Mouse (Mus musculus) bone marrow, adult 2 months (tissue): ENCODE data around the gene Kif2a. TPM values are rescaled to one million over a fixed set of nuclear protein-coding genes. Genes with fewer than 3 reads are reported as not detected.

ENCODE experiments used
- H3K27ac ChIP-seq: fragments of 200-500 bp; 2 replicates; pipeline ENCODE4 v1.5.1; 2012; ENCODE audit warnings: low read depth, mild to moderate bottlenecking, control low read depth, inconsistent platforms, low read length; ENCODE audit not compliant: control insufficient read depth, poor library complexity, insufficient read depth
- H3K4me1 ChIP-seq: fragments of 200-500 bp; 2 replicates; pipeline ENCODE4 v1.6.1; 2011; ENCODE audit warnings: low read length; ENCODE audit not compliant: control insufficient read depth, insufficient read depth
- H3K4me3 ChIP-seq: fragments of 200-500 bp; replicated peaks from 2 replicates; pipeline ENCODE3; 2011; ENCODE audit warnings: mild to moderate bottlenecking, low read depth, low read length, control low read depth; ENCODE audit not compliant: control insufficient read depth
- CTCF ChIP-seq: fragments of 200-500 bp; IDR thresholded peaks from 2 replicates; pipeline ENCODE4 v1.5.1; 2011; ENCODE audit warnings: low read length, control low read depth; ENCODE audit not compliant: control insufficient read depth, insufficient read depth
- POLR2A ChIP-seq: fragments of 200-500 bp; IDR thresholded peaks from 2 replicates; pipeline ENCODE4 v1.6.1; 2011; ENCODE audit warnings: low read depth, mild to moderate bottlenecking, control low read depth, low read length, borderline replicate concordance; ENCODE audit not compliant: control insufficient read depth
- WGBS: fragments of 180-500 bp; shearing (Covaris S2); methylation state at CpG from one replicate; pipeline ENCODE4 v1.1.7; 2018; 5-methylcytosine and 5-hydroxymethylcytosine counted together
- polyA plus RNA-seq: library from polyadenylated mRNA; stranded (reverse); fragments of >200 nt; gene quantifications from 2 replicates; pipeline ENCODE4 v1.2.4, GENCODE M21; 2011; ENCODE audit warnings: low replicate concordance; ENCODE audit not compliant: missing spikeins, insufficient read depth, insufficient read length

The Kif2a gene
- polyA plus RNA-seq, 1 experiment: 70.7 TPM

DNA sequence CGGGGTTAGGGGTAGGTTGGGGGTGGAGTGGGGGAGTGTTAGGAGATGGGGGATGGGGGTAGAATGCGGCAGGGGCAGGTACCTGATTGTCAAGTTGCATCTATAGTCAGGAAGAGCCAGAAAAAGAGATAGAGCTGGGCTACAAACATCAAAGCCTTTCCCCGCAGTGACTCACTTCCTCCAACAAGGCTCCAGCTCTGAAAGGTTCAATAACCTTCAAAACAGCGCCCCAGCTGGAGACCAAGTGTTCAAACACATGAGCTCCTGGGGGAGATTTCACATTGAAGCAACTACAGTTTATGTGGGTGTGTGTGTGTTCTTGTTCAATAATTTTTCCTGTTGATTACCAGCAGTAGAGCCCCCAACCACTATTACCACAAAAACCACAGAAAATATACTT, 34.4 kb upstream of the Kif2a start:
- 22% methylated on average over 4 of the region's 4 CpGs for WGBS
- TF ChIP-seq CTCF (peak; percentile 38; the same call in 1 of the 2 replicates), POLR2A (no peak)
- no peak overlapping the region for H3K27ac ChIP-seq
- H3K4me1 ChIP-seq: peaks cover 1% of the 10 kb centered on the region; the same call in 1 of the 2 replicates
- H3K4me3 ChIP-seq: no peak overlapping the region

- no peak overlapping the region for H3K27ac ChIP-seq
- H3K4me1 ChIP-seq: no peaks in the 10 kb centered on the region; the same call in 1 of the 2 replicates
- no peak for TF ChIP-seq POLR2A
- TF ChIP-seq CTCF: no peak
- 74% methylated on average over 4 of the region's 4 CpGs for WGBS
- H3K4me3 ChIP-seq: no peak overlapping the region
Measured at GRCm38 (mm10) chr13:107054496-107054895, 32.6 kb upstream of the Kif2a start.

- Histone ChIP-seq H3K27ac (no peak overlapping the region), H3K4me3 (no peak overlapping the region), H3K4me1 (no peaks in the 10 kb centered on the region)
- TF ChIP-seq CTCF (no peak), POLR2A (no peak)
- WGBS: 40% methylated on average over 3 of the region's 3 CpGs
Measured at GRCm38 (mm10) chr13:107051342-107051741, 29.4 kb upstream of the Kif2a start.

DNA sequence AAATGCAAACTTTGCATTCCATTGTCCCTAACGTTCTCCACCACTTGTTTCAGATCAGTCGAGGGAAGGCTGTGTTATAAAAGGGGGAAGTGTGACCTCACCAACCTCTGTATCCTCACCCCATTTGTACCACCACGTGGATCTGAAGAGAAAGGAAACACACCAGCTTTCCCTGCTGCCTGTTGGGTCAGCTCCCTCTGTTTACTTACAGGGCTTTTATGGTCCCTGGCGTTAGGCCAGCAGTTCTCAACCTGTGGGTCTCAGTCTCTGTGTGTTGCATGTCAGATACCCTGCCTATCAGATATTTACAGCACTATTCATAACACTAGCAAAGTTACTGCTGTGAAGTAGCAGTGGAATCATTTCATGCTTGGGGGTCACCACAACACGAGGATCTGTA, 22.3 kb upstream of the Kif2a start:
- WGBS: 9% methylated on average over 5 of the region's 5 CpGs

DNA sequence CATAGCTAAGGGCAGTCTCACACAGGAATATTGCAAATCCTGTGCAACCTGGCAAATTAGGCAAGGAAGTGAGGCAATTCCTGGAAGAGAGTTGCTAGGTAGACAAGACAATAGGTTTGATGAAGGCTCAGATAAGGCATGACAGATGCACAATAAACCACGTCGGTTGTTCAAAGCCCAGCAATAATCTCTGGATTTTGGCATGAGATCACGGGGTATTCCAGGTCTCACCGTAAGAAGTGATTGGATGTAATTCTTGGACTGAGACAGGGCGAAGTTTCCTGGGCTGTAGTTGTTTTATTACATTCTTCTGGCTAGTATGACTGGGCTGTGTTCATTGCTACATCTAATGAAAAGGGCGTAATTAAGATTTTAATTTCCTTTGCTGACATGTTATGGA, 20.6 kb upstream of the Kif2a start:
- no peaks in the 10 kb centered on the region for H3K4me1 ChIP-seq
- H3K4me3 ChIP-seq: no peak overlapping the region
- no peak overlapping the region for H3K27ac ChIP-seq
- TF ChIP-seq POLR2A (no peak), CTCF (no peak)
- WGBS: 87% methylated on average over 6 of the region's 6 CpGs

More for the DNA sequence above, 22.3 kb upstream of the Kif2a start:
- H3K4me1 ChIP-seq: no peaks in the 10 kb centered on the region
- H3K4me3 ChIP-seq: no peak overlapping the region
- H3K27ac ChIP-seq: no peak overlapping the region
- no peak for TF ChIP-seq POLR2A
- no peak for TF ChIP-seq CTCF

GRCm38 (mm10) chr13:107039493-107039892, 17.6 kb upstream of the Kif2a start:
- no peak for TF ChIP-seq POLR2A
- TF ChIP-seq CTCF: no peak
- Histone ChIP-seq H3K27ac (no peak overlapping the region), H3K4me3 (no peak overlapping the region), H3K4me1 (no peaks in the 10 kb centered on the region)
- WGBS: 54% methylated on average over 4 of the region's 4 CpGs

DNA sequence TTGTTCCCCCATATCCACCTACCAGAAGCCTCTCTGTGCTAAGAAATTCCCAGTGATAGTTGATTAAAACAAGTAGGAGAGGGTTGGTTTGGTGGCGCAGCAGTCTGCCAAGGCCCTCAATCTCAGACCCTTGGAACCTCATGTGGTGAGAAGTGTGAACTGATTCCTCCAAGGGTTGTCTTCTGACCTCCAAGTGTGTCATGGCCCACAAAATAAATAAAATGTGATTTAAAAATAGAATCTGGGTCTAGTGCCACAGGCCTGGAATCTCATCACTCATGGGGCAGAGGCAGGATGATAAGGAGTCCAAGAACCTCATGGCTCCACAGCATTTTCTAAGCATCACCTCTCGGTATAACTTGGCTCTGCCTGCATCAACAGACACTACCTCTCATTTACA, 16.4 kb upstream of the Kif2a start:
- Histone ChIP-seq H3K27ac (no peak overlapping the region), H3K4me3 (no peak overlapping the region), H3K4me1 (no peaks in the 10 kb centered on the region)
- WGBS: 91% methylated on average over 2 of the region's 2 CpGs
- TF ChIP-seq POLR2A (no peak), CTCF (no peak)

GRCm38 (mm10) chr13:107035511-107036113, 13.7 kb upstream of the Kif2a start:
- WGBS: 44% methylated on average over 3 of the region's 3 CpGs
- H3K4me3 ChIP-seq: no peak overlapping the region
- TF ChIP-seq POLR2A: no peak
- no peak for TF ChIP-seq CTCF
- H3K27ac ChIP-seq: no peak overlapping the region
- H3K4me1 ChIP-seq: no peaks in the 10 kb centered on the region

DNA sequence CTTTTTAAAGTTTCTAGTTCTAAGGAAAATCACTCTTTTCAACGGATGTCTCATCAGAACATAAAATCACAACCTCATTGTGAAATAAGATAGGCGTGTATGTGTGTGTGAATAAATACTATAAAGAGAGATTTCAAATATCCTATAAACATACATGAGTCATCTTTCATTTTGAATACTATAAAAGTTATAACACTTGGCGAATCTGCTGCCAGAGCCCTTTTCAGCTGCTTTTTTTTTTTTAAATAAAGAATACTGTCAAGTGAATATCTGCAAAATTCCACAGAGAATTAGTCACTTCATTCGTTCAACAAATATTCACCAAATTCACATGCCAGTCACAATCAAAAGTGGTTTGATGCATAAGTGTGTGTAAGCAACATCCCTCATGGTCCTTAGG, 13.2 kb upstream of the Kif2a start:
- H3K27ac ChIP-seq: no peak overlapping the region
- no peaks in the 10 kb centered on the region for H3K4me1 ChIP-seq
- 77% methylated on average over 4 of the region's 4 CpGs for WGBS
- H3K4me3 ChIP-seq: no peak overlapping the region
- no peak for TF ChIP-seq POLR2A
- TF ChIP-seq CTCF: no peak
